Mouse (Mus musculus) neural tube, embryonic 15.5 days (tissue): Measurements from ENCODE around the gene Rnf17. TPM values are rescaled to one million over a fixed set of nuclear protein-coding genes. Genes with fewer than 3 reads are reported as not detected.
A peak's percentile ranks its signal among the peaks of the same experiment; 100 is the strongest.

Source experiments
- ATAC-seq: fragments of 200-750 bp; cut with Nextera tagmentation; 2 replicates; pipeline ENCODE4 v1.8.0; 2017; ENCODE audit warnings: mild to moderate bottlenecking, moderate TSS enrichment, moderate library complexity; ENCODE audit not compliant: low FRiP score
- H3K27ac ChIP-seq: fragments of 300-500 bp; sonication (generic); replicated peaks from 2 replicates; pipeline ENCODE4 v1.5.1; 2015; ENCODE audit warnings: mild to moderate bottlenecking, inconsistent platforms
- H3K27me3 ChIP-seq: fragments of 300-500 bp; sonication (generic); replicated peaks from 2 replicates; pipeline ENCODE4 v1.6.1; 2015; ENCODE audit warnings: inconsistent platforms
- H3K36me3 ChIP-seq: fragments of 300-500 bp; sonication (generic); 2 replicates; pipeline ENCODE4 v1.6.1; 2015; ENCODE audit warnings: inconsistent platforms
- H3K4me1 ChIP-seq: fragments of 300-500 bp; sonication (generic); 2 replicates; pipeline ENCODE4 v1.6.1; 2015; ENCODE audit warnings: inconsistent platforms
- H3K4me2 ChIP-seq: fragments of 300-500 bp; sonication (generic); 2 replicates; pipeline ENCODE4 v1.6.1; 2015; ENCODE audit warnings: inconsistent platforms, mild to moderate bottlenecking, moderate library complexity
- H3K4me3 ChIP-seq: fragments of 300-500 bp; sonication (generic); replicated peaks from 2 replicates; pipeline ENCODE4 v1.5.1; 2015; ENCODE audit warnings: mild to moderate bottlenecking, inconsistent platforms
- H3K9ac ChIP-seq: fragments of 300-500 bp; sonication (generic); replicated peaks from 2 replicates; pipeline ENCODE4 v1.6.1; 2015; ENCODE audit warnings: mild to moderate bottlenecking, inconsistent platforms
- H3K9me3 ChIP-seq: fragments of 300-500 bp; sonication (generic); replicated peaks from 2 replicates; pipeline ENCODE4 v1.6.1; 2016; ENCODE audit warnings: inconsistent platforms
- WGBS: fragments of 180-500 bp; shearing (Covaris S2); methylation state at CpG from one replicate; pipeline ENCODE4 v1.1.7; 2015; ENCODE audit warnings: mixed read lengths; 5-methylcytosine and 5-hydroxymethylcytosine counted together
- polyA plus RNA-seq: library from polyadenylated mRNA; unstranded; fragments of >200 nt; fragmentation: Nextera tagmentation; extraction: Ambion mirVana; gene quantifications from 2 replicates; pipeline ENCODE4 v1.2.1, GENCODE M21; 2015

Gene Rnf17
- polyA plus RNA-seq, 1 experiment from 2014 or later = 0.64 TPM

DNA sequence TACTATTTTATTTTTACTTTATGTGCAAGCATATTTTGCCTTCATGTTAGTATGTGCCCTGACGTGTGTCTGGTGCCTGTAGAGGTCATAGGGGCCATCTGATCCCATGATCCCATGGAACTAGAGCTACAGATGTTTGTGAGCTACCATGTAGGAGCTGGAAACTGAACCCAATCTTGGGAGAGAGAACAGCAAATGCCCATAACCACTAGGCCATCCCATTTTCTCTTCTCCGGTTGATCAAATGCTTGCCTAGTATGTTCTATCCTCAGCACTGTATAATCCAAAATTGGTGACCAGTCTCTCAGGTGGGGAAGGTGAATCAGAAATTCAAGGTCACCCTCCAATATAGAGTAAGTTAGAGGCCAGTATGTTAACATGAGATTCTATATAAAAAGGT, 170.2 kb downstream of the Rnf17 start:
- ATAC-seq = no peak
- 82% methylated on average over 2 of the region's 2 CpGs for WGBS
- H3K4me2 ChIP-seq = peak overlapping the region; percentile 53
- H3K4me3 ChIP-seq = peak overlapping the region; percentile 86
- no peak overlapping the region for H3K27ac ChIP-seq
- no peaks in the 10 kb centered on the region for H3K36me3 ChIP-seq
- H3K4me1 ChIP-seq = peaks cover 10% of the 10 kb centered on the region
- no peaks in the 10 kb centered on the region for H3K9me3 ChIP-seq
- no peaks in the 10 kb centered on the region for H3K27me3 ChIP-seq
- no peak overlapping the region for H3K9ac ChIP-seq

Other genes starting within 250 kb of the Rnf17 start
- not detected in 2 replicates for gene Gzmg, start 243.0 kb upstream of the Rnf17 start, polyA plus RNA-seq
- not detected in 2 replicates for gene Gzmn, start 228.0 kb upstream of the Rnf17 start, polyA plus RNA-seq
- not detected in 2 replicates for gene Gzmf, start 191.2 kb upstream of the Rnf17 start, polyA plus RNA-seq
- gene Gzmc, start 167.9 kb upstream of the Rnf17 start, polyA plus RNA-seq = 0.20 TPM in 1 of 2 replicates, not detected in the other
- gene Gzmb, start 140.3 kb upstream of the Rnf17 start, polyA plus RNA-seq = 1.7 TPM in 1 of 2 replicates, not detected in the other
- gene Atp12a, start 37.5 kb upstream of the Rnf17 start, polyA plus RNA-seq = 0.13 and 0.29 TPM in 2 replicates
- gene Cenpj, start 172.8 kb downstream of the Rnf17 start, polyA plus RNA-seq = 3.9 and 5.6 TPM in 2 replicates
- 0.95 and 2.5 TPM in 2 replicates for gene Parp4, start 173.0 kb downstream of the Rnf17 start, polyA plus RNA-seq